Mouse (Mus musculus): ENCODE measurements at regions not wholly inside any gene's neighbourhood (a gene's known extent, or its start where the extent isn't known, plus 50 kb on each side); places are given as distances from the start of the nearest gene placed in this dataset.

- ChIA-PET POLR2A (no interaction called here), CTCF (no interaction called here)
These were observed 1781.7 kb downstream of the Pcdh7 start for GRCm38 (mm10) chr5:59499441-59499840.

DNA sequence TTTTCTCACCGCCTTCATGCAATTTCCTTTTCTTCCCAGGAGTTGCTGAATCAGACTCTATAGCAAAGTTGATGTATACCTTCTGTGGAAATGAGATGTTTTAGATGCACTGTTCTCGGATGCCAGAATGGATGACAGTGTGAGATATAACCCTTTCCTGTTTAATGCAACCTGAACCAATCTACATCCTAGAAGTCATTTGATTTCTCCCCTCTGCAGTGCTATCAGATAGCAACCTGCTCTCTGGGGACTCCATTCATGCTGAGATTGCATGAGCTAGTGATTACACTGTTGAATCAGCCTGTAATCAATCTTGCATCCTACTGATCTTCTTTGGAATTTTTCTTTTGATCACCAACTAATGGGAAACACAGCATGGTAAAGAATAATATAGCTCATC, 1827.9 kb downstream of the Pcdh7 start:
- POLR2A ChIA-PET, result no interaction called here

GRCm38 (mm10) chr5:59591149-59591548, 1873.4 kb downstream of the Pcdh7 start:
- CTCF ChIA-PET, result no interaction called here

More for the DNA sequence above, 1827.9 kb downstream of the Pcdh7 start:
- CTCF ChIA-PET, result interaction anchor here in 1 of 4 experiments (0.5 kb wide), 1 partner anchor 121 kb away, joined by 4 read pairs; no protein-coding TSS in a partner anchor

More at GRCm38 (mm10) chr5:59591149-59591548, 1873.4 kb downstream of the Pcdh7 start:
- POLR2A ChIA-PET, result no interaction called here
